Mouse (Mus musculus) heart, postnatal 25 days (tissue): ENCODE results near the gene Alk. TPM values are rescaled to one million over a fixed set of nuclear protein-coding genes. Genes with fewer than 3 reads are reported as not detected.

Experiments
- DNase-seq: peaks from one replicate; pipeline ENCODE4 v3.0.0; 2022; ENCODE audit warnings: low spot score
- intact Hi-C: fragments of 180-260 bp; cut with DNase I; formaldehyde crosslinking; loops from one replicate; pipeline ENCODE4 v1.15.1; 2025
- total RNA-seq, 2 experiments: library from RNA; stranded (reverse); gene quantifications; 2 replicates each; pipeline ENCODE4 v1.2.3; 2021

Alk gene
- total RNA-seq, 2 experiments from 2014 or later = not detected

- intact Hi-C loops = no loop called here
- DNase-seq = no peak
Measured at GRCm38 (mm10) chr17:72179722-72180140, 424.7 kb downstream of the Alk start.

GRCm38 (mm10) chr17:72173778-72174177 is 430.6 kb downstream of the Alk start:
- no peak for DNase-seq
- intact Hi-C loops = no loop called here

- intact Hi-C loops = no loop called here
- DNase-seq = no peak
Measured at GRCm38 (mm10) chr17:72168152-72168551, 436.3 kb downstream of the Alk start.

GRCm38 (mm10) chr17:72158857-72159385 is 445.5 kb downstream of the Alk start:
- DNase-seq = no peak
- intact Hi-C loops = no loop called here

- no peak for DNase-seq
- intact Hi-C loops = no loop called here
Measured at GRCm38 (mm10) chr17:72157830-72158629, 446.4 kb downstream of the Alk start.

- intact Hi-C loops = no loop called here
- no peak for DNase-seq
Measured at GRCm38 (mm10) chr17:72153038-72153437, 451.4 kb downstream of the Alk start.

GRCm38 (mm10) chr17:72144946-72145598 is 459.4 kb downstream of the Alk start:
- no peak for DNase-seq
- intact Hi-C loops = no loop called here

GRCm38 (mm10) chr17:72144461-72144860 is 460.0 kb downstream of the Alk start:
- no peak for DNase-seq
- intact Hi-C loops = no loop called here

GRCm38 (mm10) chr17:72132140-72132911 is 472.1 kb downstream of the Alk start:
- intact Hi-C loops = no loop called here
- DNase-seq = no peak

- no peak for DNase-seq
- intact Hi-C loops = no loop called here
Measured at GRCm38 (mm10) chr17:72121660-72122059, 482.8 kb downstream of the Alk start.

GRCm38 (mm10) chr17:72120278-72120677 is 484.1 kb downstream of the Alk start:
- DNase-seq = no peak
- intact Hi-C loops = no loop called here

GRCm38 (mm10) chr17:72118376-72118775 is 486.1 kb downstream of the Alk start:
- no peak for DNase-seq
- intact Hi-C loops = no loop called here

- intact Hi-C loops = no loop called here
- no peak for DNase-seq
Measured at GRCm38 (mm10) chr17:72115271-72115944, 489.0 kb downstream of the Alk start.

GRCm38 (mm10) chr17:72112004-72112403 is 492.4 kb downstream of the Alk start:
- DNase-seq = no peak
- intact Hi-C loops = no loop called here

GRCm38 (mm10) chr17:72111528-72111927 is 492.9 kb downstream of the Alk start:
- no peak for DNase-seq
- intact Hi-C loops = no loop called here

GRCm38 (mm10) chr17:72087261-72087703 is 517.1 kb downstream of the Alk start:
- intact Hi-C loops = no loop called here
- no peak for DNase-seq

- intact Hi-C loops = no loop called here
- DNase-seq = no peak
Measured at GRCm38 (mm10) chr17:72081396-72081795, 523.0 kb downstream of the Alk start.

- no peak for DNase-seq
- intact Hi-C loops = no loop called here
Measured at GRCm38 (mm10) chr17:72076306-72076921, 528.0 kb downstream of the Alk start.

- intact Hi-C loops = no loop called here
- no peak for DNase-seq
Measured at GRCm38 (mm10) chr17:72071871-72072270, 532.6 kb downstream of the Alk start.
